Mouse (Mus musculus) frontal cortex, postnatal 10 days (tissue): Measurements from ENCODE around the gene Kmt2d.

Experiments used
- DNase-seq, 2 experiments: peaks; one replicate each; pipeline ENCODE4 v3.0.0; 2022; ENCODE audit warnings: low spot score in 2 of 2, mixed read lengths in 1 of 2

Kmt2d gene

GRCm38 (mm10) chr15:98802926-98803325 lies 68.1 kb downstream of the Kmt2d start:
- DNase-seq = no peak

GRCm38 (mm10) chr15:98799396-98799795 lies 71.6 kb downstream of the Kmt2d start:
- peak in 1 of 2 experiments; percentile 65 for DNase-seq

DNA sequence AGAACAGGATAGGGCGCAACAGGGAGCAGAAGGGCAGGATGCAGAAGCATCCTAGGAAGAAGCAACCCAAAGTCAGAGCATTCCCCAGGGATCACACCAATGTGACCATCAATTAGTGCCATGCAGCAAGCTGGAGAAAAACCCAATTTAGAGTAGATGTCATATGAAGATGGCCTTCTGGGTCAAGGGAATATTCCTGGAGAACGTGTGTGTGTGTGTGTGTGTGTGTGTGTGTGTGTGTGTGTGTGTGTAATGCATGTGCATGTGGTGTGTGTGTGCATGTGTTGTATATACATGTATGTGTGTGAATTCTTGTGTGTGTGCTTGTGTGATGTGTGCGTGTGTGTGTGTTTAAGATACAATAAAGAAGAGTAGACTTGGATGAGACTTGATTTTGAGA lies 72.1 kb downstream of the Kmt2d start:
- DNase-seq = no peak

DNA sequence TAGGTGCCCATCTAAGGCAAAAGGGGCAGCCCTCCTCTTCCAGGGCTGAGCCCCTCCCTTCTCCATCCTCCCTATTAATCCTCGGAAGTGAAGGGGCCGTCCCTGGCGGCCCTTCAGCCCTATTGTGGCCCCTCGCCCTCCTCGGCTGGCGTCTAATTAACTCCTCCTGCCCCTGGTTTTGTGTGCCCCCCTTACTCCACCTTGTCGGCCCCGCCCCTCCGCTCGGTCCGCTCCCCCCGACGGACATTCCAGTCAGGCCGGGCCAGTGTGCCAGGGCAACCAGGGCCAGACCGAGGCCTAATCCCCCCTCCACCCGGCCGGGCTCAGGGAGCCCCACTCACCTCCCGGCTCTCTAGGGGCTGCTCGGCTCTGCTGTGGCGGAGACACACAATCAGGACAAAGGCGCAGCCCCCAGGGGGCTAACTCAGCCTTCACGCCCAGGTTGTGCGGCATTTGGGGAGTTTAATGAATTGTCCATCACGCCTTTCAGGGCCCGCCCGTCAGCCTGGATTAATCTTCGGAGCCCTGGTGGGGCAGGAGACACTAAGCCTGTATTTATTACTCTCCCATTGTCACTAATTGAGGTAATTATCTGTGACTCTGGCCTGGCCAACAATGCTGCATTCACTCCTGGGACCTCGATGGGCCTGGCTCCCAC lies 73.0 kb downstream of the Kmt2d start:
- no peak for DNase-seq

- no peak for DNase-seq
Observed at GRCm38 (mm10) chr15:98796803-98797595, 74.0 kb downstream of the Kmt2d start.

DNA sequence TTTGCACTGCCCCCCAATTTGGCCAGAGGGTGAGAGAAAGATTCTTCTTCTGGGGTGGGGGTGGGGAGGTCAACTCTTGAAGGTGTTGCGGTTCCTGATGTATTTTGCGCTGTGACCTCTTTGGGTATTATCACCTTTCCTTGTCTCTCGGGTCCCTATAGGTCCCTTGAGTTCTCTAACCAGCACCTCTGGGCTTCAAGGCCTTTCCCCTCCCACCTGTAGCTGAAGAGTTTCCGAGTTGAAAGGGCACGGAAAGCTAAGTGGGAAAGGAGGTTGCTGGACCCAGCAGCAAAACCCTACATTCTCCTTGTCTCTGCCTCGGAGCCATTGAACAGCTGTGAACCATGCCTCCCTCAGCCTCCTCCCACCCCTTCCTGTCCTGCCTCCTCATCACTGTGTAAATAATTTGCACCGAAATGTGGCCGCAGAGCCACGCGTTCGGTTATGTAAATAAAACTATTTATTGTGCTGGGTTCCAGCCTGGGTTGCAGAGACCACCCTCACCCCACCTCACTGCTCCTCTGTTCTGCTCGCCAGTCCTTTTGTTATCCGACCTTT lies 77.8 kb downstream of the Kmt2d start:
- DNase-seq = no peak

DNA sequence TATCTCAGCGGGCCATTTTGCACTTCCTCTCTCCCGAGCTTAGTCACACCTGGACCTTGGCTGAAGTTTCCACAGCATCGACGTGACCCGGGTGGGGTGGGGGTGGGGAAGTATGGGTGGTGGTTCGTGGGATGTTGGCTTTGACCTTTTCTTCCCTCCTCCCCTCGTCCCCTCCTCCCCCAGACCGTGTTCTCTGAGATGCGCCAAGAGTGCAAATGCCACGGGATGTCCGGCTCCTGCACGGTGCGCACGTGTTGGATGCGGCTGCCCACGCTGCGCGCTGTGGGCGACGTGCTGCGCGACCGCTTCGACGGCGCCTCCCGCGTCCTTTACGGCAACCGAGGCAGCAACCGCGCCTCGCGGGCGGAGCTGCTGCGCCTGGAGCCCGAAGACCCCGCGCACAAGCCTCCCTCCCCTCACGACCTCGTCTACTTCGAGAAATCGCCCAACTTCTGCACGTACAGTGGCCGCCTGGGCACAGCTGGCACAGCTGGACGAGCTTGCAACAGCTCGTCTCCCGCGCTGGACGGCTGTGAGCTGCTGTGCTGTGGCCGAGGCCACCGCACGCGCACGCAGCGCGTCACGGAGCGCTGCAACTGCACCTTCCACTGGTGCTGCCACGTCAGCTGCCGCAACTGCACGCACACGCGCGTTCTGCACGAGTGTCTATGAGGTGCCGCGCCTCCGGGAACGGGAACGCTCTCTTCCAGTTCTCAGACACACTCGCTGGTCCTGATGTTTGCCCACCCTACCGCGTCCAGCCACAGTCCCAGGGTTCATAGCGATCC lies 78.6 kb downstream of the Kmt2d start:
- DNase-seq = no peak

DNA sequence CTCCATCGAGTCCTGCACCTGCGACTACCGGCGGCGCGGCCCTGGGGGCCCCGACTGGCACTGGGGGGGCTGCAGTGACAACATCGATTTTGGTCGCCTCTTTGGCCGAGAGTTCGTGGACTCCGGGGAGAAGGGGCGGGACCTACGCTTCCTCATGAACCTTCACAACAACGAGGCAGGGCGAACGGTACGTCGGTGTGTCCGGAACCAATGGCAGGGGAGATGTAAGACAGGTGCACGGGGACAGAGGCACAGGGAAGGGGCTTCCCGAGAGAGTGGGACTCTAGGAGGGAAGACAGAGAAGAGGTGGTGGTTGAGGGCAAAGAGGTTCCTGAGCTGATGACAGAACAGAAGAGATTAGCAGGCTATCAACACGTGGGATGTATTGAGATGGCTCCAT lies 79.2 kb downstream of the Kmt2d start:
- no peak for DNase-seq

GRCm38 (mm10) chr15:98791221-98791620 lies 79.8 kb downstream of the Kmt2d start:
- DNase-seq = no peak

GRCm38 (mm10) chr15:98790761-98791160 lies 80.2 kb downstream of the Kmt2d start:
- DNase-seq = no peak

DNA sequence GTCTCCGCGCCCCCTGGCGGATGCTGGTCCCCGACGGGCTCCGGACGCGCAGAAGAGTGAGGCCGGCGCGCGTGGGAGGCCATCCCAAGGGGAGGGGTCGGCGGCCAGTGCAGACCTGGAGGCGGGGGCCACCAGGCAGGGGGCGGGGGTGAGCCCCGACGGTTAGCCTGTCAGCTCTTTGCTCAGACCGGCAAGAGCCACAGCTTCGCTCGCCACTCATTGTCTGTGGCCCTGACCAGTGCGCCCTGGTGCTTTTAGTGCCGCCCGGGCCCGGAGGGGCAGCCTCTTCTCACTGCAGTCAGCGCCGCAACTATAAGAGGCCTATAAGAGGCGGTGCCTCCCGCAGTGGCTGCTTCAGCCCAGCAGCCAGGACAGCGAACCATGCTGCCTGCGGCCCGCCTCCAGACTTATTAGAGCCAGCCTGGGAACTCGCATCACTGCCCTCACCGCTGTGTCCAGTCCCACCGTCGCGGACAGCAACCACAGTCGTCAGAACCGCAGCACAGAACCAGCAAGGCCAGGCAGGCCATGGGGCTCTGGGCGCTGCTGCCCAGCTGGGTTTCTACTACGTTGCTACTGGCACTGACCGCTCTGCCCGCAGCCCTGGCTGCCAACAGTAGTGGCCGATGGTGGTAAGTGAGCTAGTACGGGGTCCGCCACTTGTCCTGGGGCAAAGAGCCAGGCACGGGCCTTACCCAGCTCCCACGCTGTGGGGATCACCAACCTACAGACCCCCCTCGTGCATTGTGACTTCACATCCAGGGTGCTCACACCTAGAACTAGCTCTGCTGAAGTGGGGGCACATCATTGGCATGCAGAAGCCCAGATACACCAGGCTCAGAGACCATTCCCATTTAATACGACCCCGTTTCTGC lies 81.1 kb downstream of the Kmt2d start, which contains the start of gene Wnt1:
Gene Wnt1 (plus strand): TSS at position 197 of the 875 bp plus-strand sequence.
- no peak for DNase-seq

DNA sequence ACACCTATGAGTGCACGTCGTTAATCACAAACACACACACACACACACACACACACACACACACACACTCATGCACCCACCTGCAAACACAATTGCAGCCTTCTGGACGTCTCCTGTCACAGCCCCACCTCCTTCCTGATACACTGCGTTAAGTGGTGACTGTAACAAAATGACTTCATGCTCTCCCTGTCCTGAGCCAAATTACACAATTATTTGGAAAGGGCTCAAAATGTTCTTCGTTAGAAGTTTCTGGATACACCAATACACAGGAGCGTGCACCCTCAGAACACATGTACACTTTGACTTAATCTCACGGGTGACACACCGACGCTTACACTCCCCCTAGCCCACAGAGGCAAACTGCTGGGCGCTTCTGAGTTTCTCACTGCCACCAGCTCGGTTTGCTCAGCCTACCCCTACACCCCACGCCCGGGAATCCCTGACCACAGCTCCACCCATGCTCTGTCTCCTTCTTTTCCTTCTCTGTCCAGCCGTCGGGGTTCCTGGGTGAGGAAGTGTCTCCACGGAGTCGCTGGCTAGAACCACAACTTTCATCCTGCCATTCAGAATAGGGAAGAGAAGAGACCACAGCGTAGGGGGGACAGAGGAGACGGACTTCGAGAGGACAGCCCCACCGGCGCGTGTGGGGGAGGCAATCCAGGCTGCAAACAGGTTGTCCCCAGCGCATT lies 81.9 kb downstream of the Kmt2d start:
- DNase-seq = no peak

DNA sequence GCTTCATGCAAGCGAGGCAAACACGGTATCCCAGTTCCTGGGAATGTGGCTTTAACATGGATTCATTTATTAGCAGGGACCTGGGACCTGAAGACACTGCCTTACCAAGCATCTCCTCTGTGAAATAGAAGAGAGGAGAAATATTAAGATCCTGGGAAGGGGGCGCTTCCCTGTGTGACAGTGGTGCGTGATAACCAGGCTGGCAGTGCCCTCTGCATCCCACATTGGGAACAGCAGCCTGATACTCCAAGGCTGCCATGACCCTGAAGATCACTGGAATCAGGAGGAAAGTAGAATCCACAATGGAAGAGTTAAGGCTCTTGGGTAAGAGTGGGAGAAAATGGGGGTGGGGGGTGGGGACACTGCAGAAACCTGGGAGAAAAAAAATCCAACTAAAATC lies 83.1 kb downstream of the Kmt2d start:
- no peak for DNase-seq

DNA sequence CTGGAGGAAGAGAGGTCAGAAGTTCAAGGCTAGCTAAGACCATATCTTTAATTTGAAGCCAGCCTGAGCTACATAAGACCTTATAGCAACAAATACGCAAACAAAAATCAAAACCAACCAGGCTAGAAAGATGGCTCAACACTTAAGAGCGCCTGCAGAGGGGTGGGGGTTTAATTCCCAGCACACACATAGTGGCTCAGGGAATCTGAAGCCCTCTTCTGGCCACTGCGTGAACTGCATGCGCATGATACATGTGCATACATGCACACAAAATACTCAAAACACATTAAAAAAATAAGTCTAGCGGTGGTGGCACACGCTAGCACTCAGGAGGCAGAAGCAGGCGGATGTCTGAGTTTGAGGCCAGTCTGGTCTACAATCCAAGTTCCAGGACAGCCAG lies 85.3 kb downstream of the Kmt2d start:
- DNase-seq = no peak
